Mouse (Mus musculus): ENCODE data around the gene Abhd16b. TPM values are rescaled to one million over a fixed set of nuclear protein-coding genes. Genes with fewer than 3 reads are reported as not detected.
A peak's percentile ranks its signal among the peaks of the same experiment; 100 is the strongest.

Gene Abhd16b
- polyA plus RNA-seq, 2 experiments: 0.01 TPM; not detected in 1

DNA sequence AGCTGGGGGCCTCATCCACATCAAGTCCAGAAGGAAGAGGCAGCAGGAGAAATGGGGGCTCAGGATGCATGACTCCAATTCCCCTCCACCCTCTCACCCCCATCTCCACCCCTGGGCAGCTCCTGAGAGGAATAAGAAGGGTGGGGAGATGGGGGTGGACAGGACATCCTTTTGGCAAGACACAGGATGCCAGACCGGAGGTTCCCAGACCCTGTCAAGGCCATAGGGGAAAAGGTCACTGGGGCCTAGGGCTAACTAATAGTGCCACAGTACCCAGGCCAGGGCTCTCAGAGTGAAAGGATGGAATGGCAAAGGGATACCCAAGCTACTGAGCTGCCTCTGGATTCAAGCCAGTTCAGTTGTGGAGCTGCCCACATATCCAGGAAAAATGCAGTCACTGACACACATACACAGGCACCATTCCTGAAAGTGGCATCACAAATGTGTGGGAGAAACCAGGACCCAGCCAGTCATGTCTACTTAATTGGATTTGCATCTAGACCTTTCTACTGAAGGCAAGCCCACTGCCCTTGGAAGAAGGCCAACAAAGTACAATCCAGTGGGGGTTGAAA lies 20.7 kb upstream of the Abhd16b start:
- DNase-seq (ENCODE audit: low read depth in 3 of 3, low spot score in 3 of 3) (no peak), ATAC-seq (ENCODE audit: insufficient read depth) (no peak)
- H3K9ac ChIP-seq (replicated peaks): no peak overlapping the region
- no peaks in the 10 kb centered on the region for H3K36me3 ChIP-seq (replicated peaks; ENCODE audit: control insufficient read depth, insufficient read depth, low read depth)
- TF ChIP-seq CTCF (IDR thresholded peaks at IDR 0.05; ENCODE audit: low read depth): no peak
- TF ChIP-seq EP300 (IDR thresholded peaks at IDR 0.05; ENCODE audit: low read depth): no peak
- peaks cover 0 to 15% of the 10 kb centered on the region in 2 experiments; a peak in 3 of 4 replicates for H3K4me1 ChIP-seq (replicated peaks; ENCODE audit: control insufficient read depth in 2 of 2, insufficient read depth in 2 of 2, low read length in 1 of 2)
- WGBS (ENCODE audit: insufficient replicate concordance): 33% methylated on average over 1 of the region's 1 CpGs
- no peaks in the 10 kb centered on the region for H3K9me3 ChIP-seq (ENCODE audit: control insufficient read depth, low read length)
- H3K27ac ChIP-seq: no peak overlapping the region
- H3K27me3 ChIP-seq (ENCODE audit: control insufficient read depth, insufficient read depth, low read length): no peaks in the 10 kb centered on the region
- H3K4me3 ChIP-seq (ENCODE audit: insufficient read depth in 1 of 2, low read depth in 2 of 2, low read length in 2 of 2): no peak overlapping the region
- H3K4me2 ChIP-seq (ENCODE audit: low read depth): no peak overlapping the region

DNA sequence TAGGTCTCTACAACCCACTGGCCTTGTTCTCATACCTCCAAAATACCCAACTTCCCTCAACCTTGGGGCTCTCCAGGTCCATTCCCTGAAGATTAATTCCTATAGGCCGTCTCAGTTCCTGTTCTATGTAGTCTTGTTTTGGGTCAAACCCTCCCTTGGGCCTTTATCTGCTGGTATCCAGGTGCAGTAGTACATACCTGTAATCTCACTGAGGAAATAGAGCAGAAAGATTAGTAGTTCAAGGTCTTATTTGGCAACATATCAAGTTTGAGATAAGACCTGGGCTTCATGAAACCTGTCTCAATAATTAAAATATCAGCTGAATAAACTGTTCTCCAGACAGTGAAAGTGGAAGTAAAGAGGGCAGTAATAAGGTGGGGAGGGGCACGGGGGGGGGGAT lies 9.9 kb upstream of the Abhd16b start:
- no peak for TF ChIP-seq CTCF (IDR thresholded peaks at IDR 0.05; ENCODE audit: low read depth)
- TF ChIP-seq EP300 (IDR thresholded peaks at IDR 0.05; ENCODE audit: low read depth): no peak
- DNase-seq (ENCODE audit: low read depth in 3 of 3, low spot score in 3 of 3) (no peak), ATAC-seq (ENCODE audit: insufficient read depth) (no peak)
- H3K36me3 ChIP-seq (replicated peaks; ENCODE audit: control insufficient read depth, insufficient read depth, low read depth): no peaks in the 10 kb centered on the region
- H3K4me1 ChIP-seq (replicated peaks; ENCODE audit: control insufficient read depth in 2 of 2, insufficient read depth in 2 of 2, low read length in 1 of 2): peaks cover 9 to 33% of the 10 kb centered on the region in 2 experiments
- no peak overlapping the region for H3K4me3 ChIP-seq (ENCODE audit: insufficient read depth in 1 of 2, low read depth in 2 of 2, low read length in 2 of 2)
- no peaks in the 10 kb centered on the region for H3K27me3 ChIP-seq (ENCODE audit: control insufficient read depth, insufficient read depth, low read length)
- H3K9ac ChIP-seq (replicated peaks): no peak overlapping the region
- peak overlapping the region; percentile 30 for H3K4me2 ChIP-seq (ENCODE audit: low read depth)
- no peaks in the 10 kb centered on the region for H3K9me3 ChIP-seq (ENCODE audit: control insufficient read depth, low read length)
- no peak overlapping the region for H3K27ac ChIP-seq
- WGBS (ENCODE audit: insufficient replicate concordance): 25% methylated on average over 2 of the region's 2 CpGs

DNA sequence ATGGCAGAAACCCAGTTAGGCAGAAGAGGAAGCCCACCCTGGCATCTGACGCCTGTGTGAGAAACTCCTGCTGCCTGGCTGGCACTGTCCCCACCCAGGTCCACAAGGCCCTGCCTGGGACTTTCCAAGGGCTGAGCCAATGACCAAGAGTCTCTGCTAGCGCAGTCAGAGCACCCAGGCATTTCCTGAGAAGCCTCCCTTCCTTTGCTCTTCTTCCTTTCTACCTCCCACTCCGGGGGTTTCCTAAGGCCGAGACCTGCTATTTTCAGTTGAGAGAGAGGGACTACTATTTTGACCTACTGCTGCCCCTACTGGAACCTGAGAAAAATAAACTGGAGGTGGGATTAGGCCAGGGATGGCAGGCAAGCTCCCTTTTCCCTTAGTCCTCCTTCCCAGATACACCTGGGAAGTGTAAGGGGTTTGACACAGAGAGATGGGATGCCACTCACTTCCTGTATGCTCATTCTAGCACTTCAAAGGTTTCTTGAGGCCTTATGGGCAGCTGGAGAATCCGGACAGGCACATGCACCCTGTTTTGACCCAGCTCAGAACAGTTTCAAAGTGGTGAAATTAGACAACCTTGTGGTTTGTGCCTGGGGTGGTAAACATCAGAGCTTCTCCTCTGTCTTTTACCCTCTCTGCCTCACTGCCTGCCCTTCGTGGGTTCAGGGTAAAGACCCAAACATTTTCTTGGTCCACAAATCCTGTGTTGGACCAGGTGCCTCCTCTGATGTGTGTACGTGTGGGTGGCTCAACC lies 9.3 kb upstream of the Abhd16b start:
- Histone ChIP-seq H3K4me1 (replicated peaks; ENCODE audit: control insufficient read depth in 2 of 2, insufficient read depth in 2 of 2, low read length in 1 of 2) (peaks cover 9 to 35% of the 10 kb centered on the region in 2 experiments), H3K27ac (no peak overlapping the region), H3K4me3 (ENCODE audit: insufficient read depth in 1 of 2, low read depth in 2 of 2, low read length in 2 of 2) (no peak overlapping the region), H3K9me3 (ENCODE audit: control insufficient read depth, low read length) (no peaks in the 10 kb centered on the region), H3K4me2 (ENCODE audit: low read depth) (peak overlapping the region; percentile 30), H3K36me3 (replicated peaks; ENCODE audit: control insufficient read depth, insufficient read depth, low read depth) (no peaks in the 10 kb centered on the region), H3K27me3 (ENCODE audit: control insufficient read depth, insufficient read depth, low read length) (no peaks in the 10 kb centered on the region), H3K9ac (replicated peaks) (no peak overlapping the region)
- ATAC-seq (ENCODE audit: insufficient read depth) (peak; percentile 40; the same call in 1 of the 2 replicates), DNase-seq (ENCODE audit: low read depth in 3 of 3, low spot score in 3 of 3) (peak in 1 of 3 experiments; percentile 58)
- WGBS (ENCODE audit: insufficient replicate concordance): 23% methylated on average over 7 of the region's 7 CpGs
- TF ChIP-seq CTCF (IDR thresholded peaks at IDR 0.05; ENCODE audit: low read depth) (peak; percentile 38; the same call in 1 of the 2 replicates), EP300 (IDR thresholded peaks at IDR 0.05; ENCODE audit: low read depth) (no peak)

DNA sequence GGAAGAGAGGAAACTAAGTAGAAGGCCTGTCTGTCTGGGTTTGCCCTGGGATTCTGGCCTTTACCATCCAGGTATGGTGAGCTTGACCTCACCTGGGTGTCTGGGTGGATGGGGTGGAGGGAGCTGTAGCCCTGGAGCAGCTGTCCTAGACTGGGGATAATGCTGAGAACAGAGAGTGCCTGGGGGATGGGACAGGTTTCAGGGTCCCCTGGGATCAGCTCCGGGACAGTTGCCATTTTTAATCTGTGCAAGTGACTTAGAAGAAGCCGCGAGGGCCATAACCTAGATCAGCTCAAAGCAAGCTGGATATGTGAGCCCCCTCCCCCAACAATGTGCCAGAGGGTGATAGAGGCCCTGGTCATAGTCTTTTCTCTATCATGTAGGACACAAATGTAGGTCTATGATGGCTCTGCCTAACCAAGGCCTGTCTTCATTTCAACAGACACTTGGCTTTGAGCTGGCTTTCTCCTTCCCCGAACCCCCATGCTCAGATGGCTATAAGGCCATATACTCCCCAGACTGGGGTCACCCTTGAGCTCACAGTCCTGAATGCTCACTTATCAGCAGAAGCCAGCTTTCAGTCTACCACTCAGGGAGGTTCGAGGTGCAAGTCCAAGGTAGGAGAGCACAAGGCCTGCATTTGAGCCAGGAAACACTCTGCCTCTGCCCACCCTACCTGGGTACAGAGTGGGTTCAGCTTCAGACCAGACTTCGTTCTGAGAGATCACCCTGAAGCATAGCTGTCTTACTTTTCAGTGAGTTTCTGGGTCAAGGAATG lies 8.4 kb upstream of the Abhd16b start:
- H3K4me2 ChIP-seq (ENCODE audit: low read depth): no peak overlapping the region
- H3K4me1 ChIP-seq (replicated peaks; ENCODE audit: control insufficient read depth in 2 of 2, insufficient read depth in 2 of 2, low read length in 1 of 2): peaks cover 9 to 35% of the 10 kb centered on the region in 2 experiments
- H3K27me3 ChIP-seq (ENCODE audit: control insufficient read depth, insufficient read depth, low read length): no peaks in the 10 kb centered on the region
- DNase-seq (ENCODE audit: low read depth in 3 of 3, low spot score in 3 of 3): no peak
- H3K36me3 ChIP-seq (replicated peaks; ENCODE audit: control insufficient read depth, insufficient read depth, low read depth): no peaks in the 10 kb centered on the region
- 41% methylated on average over 6 of the region's 6 CpGs for WGBS (ENCODE audit: insufficient replicate concordance)
- H3K27ac ChIP-seq: no peak overlapping the region
- H3K9me3 ChIP-seq (ENCODE audit: control insufficient read depth, low read length): no peaks in the 10 kb centered on the region
- ATAC-seq (ENCODE audit: insufficient read depth): peak; percentile 40; the same call in 1 of the 2 replicates
- H3K9ac ChIP-seq (replicated peaks): no peak overlapping the region
- TF ChIP-seq EP300 (IDR thresholded peaks at IDR 0.05; ENCODE audit: low read depth) (no peak), CTCF (IDR thresholded peaks at IDR 0.05; ENCODE audit: low read depth) (no peak)
- H3K4me3 ChIP-seq (ENCODE audit: insufficient read depth in 1 of 2, low read depth in 2 of 2, low read length in 2 of 2): no peak overlapping the region

DNA sequence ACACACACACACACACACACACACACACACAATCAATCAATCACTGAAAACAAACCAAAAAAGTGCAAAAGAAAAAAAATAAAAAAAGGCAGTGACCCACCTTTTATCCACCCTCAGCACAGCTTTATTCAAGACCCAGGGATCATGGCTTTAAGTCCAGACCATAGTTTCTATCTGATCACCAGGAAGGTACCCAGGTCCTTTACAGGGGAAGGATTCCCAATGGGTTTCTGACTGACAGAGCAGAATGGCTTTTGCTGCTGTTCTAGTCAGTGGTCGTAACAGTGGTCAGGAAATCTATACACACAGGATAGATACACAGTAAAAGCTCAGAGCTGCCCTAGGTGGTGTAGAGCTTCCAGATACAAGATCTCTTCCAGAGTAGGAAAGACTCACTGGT lies 7.3 kb upstream of the Abhd16b start:
- DNase-seq (ENCODE audit: low read depth in 3 of 3, low spot score in 3 of 3) (no peak), ATAC-seq (ENCODE audit: insufficient read depth) (no peak)
- TF ChIP-seq CTCF (IDR thresholded peaks at IDR 0.05; ENCODE audit: low read depth) (no peak), EP300 (IDR thresholded peaks at IDR 0.05; ENCODE audit: low read depth) (no peak)
- H3K4me1 ChIP-seq (replicated peaks; ENCODE audit: control insufficient read depth in 2 of 2, insufficient read depth in 2 of 2, low read length in 1 of 2): peaks cover 9 to 35% of the 10 kb centered on the region in 2 experiments
- H3K4me2 ChIP-seq (ENCODE audit: low read depth): no peak overlapping the region
- no peaks in the 10 kb centered on the region for H3K9me3 ChIP-seq (ENCODE audit: control insufficient read depth, low read length)
- H3K36me3 ChIP-seq (replicated peaks; ENCODE audit: control insufficient read depth, insufficient read depth, low read depth): no peaks in the 10 kb centered on the region
- no peak overlapping the region for H3K4me3 ChIP-seq (ENCODE audit: insufficient read depth in 1 of 2, low read depth in 2 of 2, low read length in 2 of 2)
- WGBS (ENCODE audit: insufficient replicate concordance): 47% methylated on average over 1 of the region's 1 CpGs
- H3K27me3 ChIP-seq (ENCODE audit: control insufficient read depth, insufficient read depth, low read length): no peaks in the 10 kb centered on the region
- no peak overlapping the region for H3K9ac ChIP-seq (replicated peaks)
- H3K27ac ChIP-seq: no peak overlapping the region
